Mouse (Mus musculus) embryo, embryonic 11.5 days (tissue): ENCODE measurements around the gene Spaca5.
A peak's percentile ranks its signal among the peaks of the same experiment; 100 is the strongest.

Source experiments
- DNase-seq: peaks from one replicate; pipeline ENCODE4 v3.0.0-alpha.2; 2012; ENCODE audit warnings: low read depth, low spot score

The Spaca5 gene

GRCm38 (mm10) chrX:21068106-21068505, at the start of gene Spaca5:
Spaca5 (plus strand) TSS chrX:21068406.
- no peak for DNase-seq

DNA sequence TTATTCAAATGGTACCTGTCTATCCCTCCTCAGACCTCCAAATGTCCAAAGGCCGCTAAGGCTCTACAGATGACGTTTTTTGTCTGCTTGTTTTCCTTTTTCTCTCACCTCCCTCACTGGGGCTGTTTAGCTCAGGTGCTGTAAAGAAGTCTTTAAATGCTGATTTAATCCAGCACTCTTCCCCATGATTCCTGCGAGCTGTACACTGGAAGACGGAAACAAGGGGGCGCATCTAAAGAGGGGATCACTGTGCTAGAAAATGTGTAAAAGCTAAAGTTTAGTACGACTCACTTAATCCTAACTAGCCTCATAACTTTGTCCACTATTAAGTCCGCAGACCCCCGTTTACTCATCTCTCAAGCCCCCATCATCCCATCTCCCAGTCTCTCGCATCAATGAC, 6.7 kb upstream of the Spaca5 start:
- no peak for DNase-seq

DNA sequence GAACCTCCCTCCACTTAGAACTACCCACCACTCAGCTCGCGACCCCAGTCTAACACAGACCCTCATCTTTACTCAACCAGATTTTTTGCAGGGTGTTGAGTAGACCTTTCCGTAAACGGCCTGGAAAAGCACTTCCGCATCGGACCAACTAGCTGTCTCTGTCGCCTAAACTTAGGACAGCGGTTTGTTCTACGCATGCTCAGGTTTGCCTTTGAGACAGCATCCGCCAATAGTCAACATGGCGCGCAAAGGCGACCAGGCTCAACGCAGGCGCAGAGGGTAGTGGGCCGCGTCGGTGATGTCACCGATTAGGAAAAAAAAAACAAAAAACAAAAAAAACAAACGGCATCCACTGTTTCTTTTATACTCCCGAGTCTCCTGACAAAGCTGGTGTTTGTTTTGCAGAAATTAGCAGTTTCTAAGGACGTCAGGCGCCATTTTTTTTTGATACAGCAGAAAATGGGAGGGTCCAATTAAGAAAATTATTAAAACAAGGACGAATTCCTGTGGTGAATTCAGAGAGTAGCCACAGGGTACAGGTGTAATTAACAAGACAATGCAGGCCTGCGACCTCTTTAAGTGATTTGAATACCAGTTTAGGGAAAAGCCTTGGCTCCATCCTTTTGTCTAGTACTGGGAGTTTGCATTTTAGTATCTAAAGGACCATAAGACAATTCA, 6.2 kb upstream of the Spaca5 start, which contains the start of gene Zfp182:
Gene Zfp182 (minus strand): TSS at position 451 of the 678 bp plus-strand sequence.
- peak; percentile 56 for DNase-seq

- no peak for DNase-seq
These were observed 5.7 kb upstream of the Spaca5 start for GRCm38 (mm10) chrX:21062544-21062890.

GRCm38 (mm10) chrX:21088645-21088982, 20.4 kb downstream of the Spaca5 start:
- no peak for DNase-seq

DNA sequence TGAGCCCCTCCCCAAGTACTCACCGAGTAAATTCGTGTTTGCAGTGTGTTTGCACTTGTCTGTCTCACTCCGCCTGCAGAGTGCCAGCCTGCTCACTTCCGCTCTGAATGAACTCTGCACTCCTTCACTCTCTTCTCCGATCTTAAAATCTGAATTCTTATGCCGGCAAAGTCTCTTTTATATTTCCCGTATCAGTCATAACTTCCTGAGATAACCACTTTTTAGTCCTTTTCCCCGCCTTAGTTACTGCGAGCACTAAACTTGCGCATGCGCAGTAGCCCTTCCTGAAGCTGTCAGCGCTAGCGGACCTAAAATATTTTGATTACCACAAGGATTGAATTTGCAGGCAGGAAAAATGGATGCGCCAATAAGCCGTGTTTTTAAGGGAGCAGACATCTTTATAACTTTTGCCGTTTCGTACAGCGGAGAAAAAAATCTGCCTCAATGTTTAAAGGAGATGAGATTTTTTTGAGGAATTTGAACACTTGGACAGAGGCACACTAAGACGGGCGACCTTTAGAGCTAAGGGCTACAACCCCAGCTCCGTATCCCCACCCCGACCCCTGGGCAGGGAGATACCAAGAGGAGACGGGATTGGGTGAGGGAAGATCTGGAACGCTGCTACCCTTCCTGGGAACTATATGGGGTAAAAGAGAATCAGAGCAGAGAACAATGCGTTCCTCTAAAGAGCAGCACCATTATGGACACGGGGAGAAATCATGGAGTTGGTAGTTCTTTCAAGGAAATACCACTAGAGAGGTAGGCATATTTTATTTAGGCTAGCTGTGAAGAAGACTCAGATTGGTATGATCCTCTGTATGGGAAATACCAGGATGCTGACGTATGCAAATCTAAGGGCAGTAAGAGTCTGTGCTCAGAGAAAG, 21.0 kb downstream of the Spaca5 start, which contains the start of gene Zfp300:
Gene Zfp300 (minus strand): TSS at position 545 of the 884 bp plus-strand sequence.
- DNase-seq: peak; percentile 49

GRCm38 (mm10) chrX:21089867-21090239, 21.6 kb downstream of the Spaca5 start:
- DNase-seq: no peak

- no peak for DNase-seq
These were observed 47.3 kb downstream of the Spaca5 start, which contains the start of gene Ssxa1 for GRCm38 (mm10) chrX:21115520-21115919. Ssxa1 (plus strand) TSS chrX:21115820.
